Mouse (Mus musculus): ENCODE data around the gene Gm17124. TPM values are rescaled to one million over a fixed set of nuclear protein-coding genes. Genes with fewer than 3 reads are reported as not detected.
"Not testable (repeated sequence)": the region's sequence is repeated elsewhere in the genome, so short reads cannot be mapped to it uniquely, and the experiment has no call there.

Gene Gm17124
- not detected in 2 replicates for total RNA-seq (2017)

- ATAC-seq (ENCODE audit: extremely low read depth, insufficient number of reproducible peaks, low FRiP score, poor library complexity, severe bottlenecking) = not testable (repeated sequence)
These were observed at the start of gene Gm17124 for GRCm38 (mm10) chr14:42599782-42600181. TSS of gene Gm17124 (minus strand) at chr14:42599882.

GRCm38 (mm10) chr14:42641817-42642216 is 42.1 kb upstream of the Gm17124 start, which contains the start of gene Gm3633:
TSS of gene Gm3633 (minus strand) at chr14:42641917.
- ATAC-seq (ENCODE audit: extremely low read depth, insufficient number of reproducible peaks, low FRiP score, poor library complexity, severe bottlenecking) = not testable (repeated sequence)

Other genes starting within 250 kb of the Gm17124 start
- gene Gm8005, start 160.2 kb downstream of the Gm17124 start, total RNA-seq (2017) = not detected in 2 replicates
- not detected in 2 replicates for gene Gm8011, start 136.0 kb downstream of the Gm17124 start, total RNA-seq (2017)
- gene Gm8020, start 97.5 kb downstream of the Gm17124 start, total RNA-seq (2017) = not detected in 2 replicates
- gene Gm8024, start 75.6 kb downstream of the Gm17124 start, total RNA-seq (2017) = not detected in 2 replicates
- not detected in 2 replicates for gene Gm3633, start 42.0 kb upstream of the Gm17124 start, total RNA-seq (2017)
- not detected in 2 replicates for gene Gm10378, start 56.1 kb upstream of the Gm17124 start, total RNA-seq (2017)
- not detected in 2 replicates for gene Gm3015, start 168.9 kb upstream of the Gm17124 start, total RNA-seq (2017)
- not detected in 2 replicates for gene Gm10377, start 198.1 kb upstream of the Gm17124 start, total RNA-seq (2017)

Measured in neutrophil, adult 5-6 weeks (primary cell).